Comparison of ENCODE assay signal across 12 mouse cellular contexts in genomic region chr12:107752587-107752986, GRCm38 (mm10).
A peak's percentile ranks its signal among the peaks of the same experiment; 100 is the strongest.
DNase-seq lines count a peak whose midpoint lies in the region; ATAC-seq lines count a peak whose summit lies in the region.
"Had no signal": no experiment of that assay in that cellular context is flagged by ENCODE, and none has a peak within 500 bp of the region (broad histone marks: within the 10 kb centered on the region; RNA-seq: fewer than 3 reads in every experiment).

No protein-coding gene starts in this region.

- no peak overlapping the region for H3K27ac ChIP-seq in midbrain, embryonic 13.5 days
- H3K27ac ChIP-seq in midbrain, embryonic 16.5 days (ENCODE audit: low read length), result no peak overlapping the region
- peak overlapping the region; percentile 59 for H3K27ac ChIP-seq in intestine, embryonic 16.5 days (ENCODE audit: low read length)
- H3K27ac ChIP-seq: embryonic facial prominence, embryonic 15.5 days; macrophage had no signal

- DNase-seq in embryo, embryonic 10 days (ENCODE audit: low spot score), result peak; percentile 74
- DNase-seq in thymus, postnatal 25 days, result peak; percentile 81
- no peak for DNase-seq in right cerebral cortex, adult 2 months (ENCODE audit: low spot score in 2 of 2)
- no peak for DNase-seq in right cerebral cortex, postnatal 4 days
- DNase-seq: kidney, adult 11 months had no signal

- no peaks in the 10 kb centered on the region for H3K36me3 ChIP-seq in midbrain, embryonic 13.5 days
- H3K36me3 ChIP-seq in midbrain, embryonic 16.5 days (ENCODE audit: control insufficient read depth, insufficient read depth, low read length), result no peaks in the 10 kb centered on the region
- no peaks in the 10 kb centered on the region for H3K36me3 ChIP-seq in intestine, embryonic 16.5 days (ENCODE audit: control insufficient read depth, insufficient read depth, low read length)
- H3K36me3 ChIP-seq: embryonic facial prominence, embryonic 15.5 days; limb, embryonic 12.5 days had no signal

- no peak overlapping the region for H3K9ac ChIP-seq in midbrain, embryonic 13.5 days (replicated peaks)
- no peak overlapping the region for H3K9ac ChIP-seq in midbrain, embryonic 16.5 days (ENCODE audit: low read depth, low read length)
- peak overlapping the region; percentile 11; the same call in 1 of the 2 replicates for H3K9ac ChIP-seq in intestine, embryonic 16.5 days (ENCODE audit: low read depth, low read length)
- H3K9ac ChIP-seq: embryonic facial prominence, embryonic 15.5 days; limb, embryonic 12.5 days had no signal

- peaks cover 16% of the 10 kb centered on the region for H3K4me1 ChIP-seq in midbrain, embryonic 13.5 days (replicated peaks)
- H3K4me1 ChIP-seq in midbrain, embryonic 16.5 days (ENCODE audit: control insufficient read depth, insufficient read depth, low read length), result no peaks in the 10 kb centered on the region
- peaks cover 45% of the 10 kb centered on the region for H3K4me1 ChIP-seq in intestine, embryonic 16.5 days (ENCODE audit: control insufficient read depth, insufficient read depth, low read length)

- 0 out of 2 replicates have a peak, but pooled peaks have one; percentile 45 for ATAC-seq in midbrain, embryonic 13.5 days
- ATAC-seq in midbrain, embryonic 16.5 days, result no peak
- ATAC-seq in intestine, embryonic 16.5 days, result peak; percentile 55
- ATAC-seq: Patski had no signal

- H3K27me3 ChIP-seq in midbrain, embryonic 13.5 days, result no peaks in the 10 kb centered on the region; the same call in 1 of the 2 replicates
- H3K27me3 ChIP-seq in midbrain, embryonic 16.5 days (ENCODE audit: control insufficient read depth, insufficient read depth, low read depth, low read length), result no peaks in the 10 kb centered on the region
- no peaks in the 10 kb centered on the region for H3K27me3 ChIP-seq in intestine, embryonic 16.5 days (replicated peaks; ENCODE audit: control insufficient read depth, insufficient read depth, low read length)
- H3K27me3 ChIP-seq: embryonic facial prominence, embryonic 15.5 days had no signal

- H3K9me3 ChIP-seq in midbrain, embryonic 13.5 days, result no peaks in the 10 kb centered on the region
- no peaks in the 10 kb centered on the region for H3K9me3 ChIP-seq in midbrain, embryonic 16.5 days (replicated peaks; ENCODE audit: control insufficient read depth, low read length, poor library complexity, severe bottlenecking)
- H3K9me3 ChIP-seq in intestine, embryonic 16.5 days (ENCODE audit: control insufficient read depth, low read length), result no peaks in the 10 kb centered on the region
- H3K9me3 ChIP-seq: embryonic facial prominence, embryonic 15.5 days; limb, embryonic 12.5 days had no signal

- WGBS in midbrain, embryonic 13.5 days, result 29% methylated on average over 8 of the region's 8 CpGs
- WGBS in midbrain, embryonic 16.5 days, result 31% methylated on average over 8 of the region's 8 CpGs
- 28% methylated on average over 8 of the region's 8 CpGs for WGBS in intestine, embryonic 16.5 days

- no peak overlapping the region for H3K4me2 ChIP-seq in midbrain, embryonic 13.5 days (replicated peaks)
- H3K4me2 ChIP-seq in midbrain, embryonic 16.5 days (ENCODE audit: low read length), result no peak overlapping the region
- H3K4me2 ChIP-seq in intestine, embryonic 16.5 days (ENCODE audit: low read depth, low read length), result peak overlapping the region; percentile 30; the same call in 1 of the 2 replicates
- H3K4me2 ChIP-seq: embryonic facial prominence, embryonic 15.5 days; limb, embryonic 12.5 days had no signal

- no peak overlapping the region for H3K4me3 ChIP-seq in midbrain, embryonic 13.5 days (replicated peaks)
- no peak overlapping the region for H3K4me3 ChIP-seq in midbrain, embryonic 16.5 days (ENCODE audit: low read depth, low read length)
- no peak overlapping the region for H3K4me3 ChIP-seq in intestine, embryonic 16.5 days (ENCODE audit: low read length)
- H3K4me3 ChIP-seq: embryonic facial prominence, embryonic 15.5 days; limb, embryonic 12.5 days had no signal

Comparison
In these comparisons a context has a peak if more than half of its experiments do, and no peak if none do; other contexts are left out.
1. DNase-seq: peak in embryo, embryonic 10 days (single experiment) and thymus, postnatal 25 days (single experiment); none in right cerebral cortex, adult 2 months (0 of 2) and right cerebral cortex, postnatal 4 days (single experiment).